Mouse (Mus musculus) activated CD4-positive, CD25-positive, alpha-beta regulatory T cell, adult 9 weeks (primary cell): ENCODE results near the gene Adcyap1. TPM values are rescaled to one million over a fixed set of nuclear protein-coding genes. Genes with fewer than 3 reads are reported as not detected.

Source experiments
- polyA plus RNA-seq: library from polyadenylated mRNA; unstranded; fragments of 100-300 nt; shearing (Covaris generic); gene quantifications from one replicate; pipeline ENCODE4 v1.2.1, GENCODE M21; 2017

Gene Adcyap1
- polyA plus RNA-seq = not detected

DNA sequence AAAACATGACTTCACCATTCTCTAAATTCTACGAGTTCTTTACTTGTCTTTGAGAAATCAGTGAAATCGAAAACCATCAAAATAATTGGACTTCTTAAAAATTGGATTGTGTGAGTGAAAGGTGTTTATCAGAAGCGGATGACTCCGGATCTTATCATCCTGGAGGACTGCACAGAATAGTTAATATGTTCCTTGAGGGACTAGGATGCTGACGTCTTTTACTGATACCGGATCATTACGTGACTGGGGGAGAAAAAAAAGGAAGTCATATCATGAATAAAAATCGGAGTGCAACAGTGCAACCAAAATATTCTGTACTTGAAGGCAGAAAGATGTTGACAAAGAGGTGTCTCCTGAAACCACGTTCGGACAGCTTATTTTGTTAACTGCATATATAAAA is at the start of gene Adcyap1:
Gene Adcyap1 (plus strand): TSS at position 301 of the 400 bp plus-strand sequence.

